ENCODE assay signal across 8 mouse cellular contexts in the genomic region with DNA sequence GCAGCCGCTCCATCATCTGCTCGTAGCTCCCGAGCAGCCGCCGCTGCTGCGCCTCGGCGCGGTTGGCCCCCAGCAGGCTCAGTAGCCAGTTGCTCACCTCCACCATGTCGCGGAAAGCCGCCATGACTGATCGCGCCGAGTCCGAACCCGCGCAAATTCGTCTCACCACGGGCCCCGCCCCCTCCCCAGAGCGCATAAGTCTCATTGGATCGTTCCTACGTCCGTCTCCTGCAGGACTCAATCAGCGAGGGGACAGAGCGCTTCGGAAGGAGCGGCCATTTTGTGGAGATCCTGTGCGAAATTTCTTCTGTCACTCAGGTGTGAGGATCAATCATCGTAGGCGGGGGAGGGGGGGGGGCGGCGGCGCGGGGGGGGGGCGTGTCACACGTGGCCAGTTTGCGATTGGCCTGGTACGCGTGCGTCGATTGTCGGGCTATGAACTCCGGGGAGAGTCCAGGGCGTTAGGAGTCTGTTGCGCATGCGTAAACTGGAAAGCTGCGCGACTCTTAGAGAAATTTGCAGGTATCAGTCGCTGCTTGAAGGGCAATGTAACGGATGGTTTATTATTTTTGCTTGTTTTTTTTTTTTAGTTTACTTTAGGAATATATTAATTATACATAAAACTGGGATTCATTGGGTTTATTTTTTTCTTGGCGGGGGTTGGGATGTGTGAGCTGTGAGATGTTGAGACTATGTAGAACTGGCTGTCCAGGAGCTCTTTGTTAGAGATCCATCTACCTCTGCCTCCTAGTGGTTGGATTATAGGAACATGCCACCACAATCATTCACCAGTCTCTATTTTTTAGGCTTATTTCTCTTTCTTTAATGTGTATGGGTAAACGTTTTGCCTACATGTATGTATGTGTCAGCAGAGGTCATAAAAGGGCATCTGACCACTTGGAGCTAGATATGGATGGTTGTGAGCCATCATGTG. TPM values are rescaled to one million over a fixed set of nuclear protein-coding genes. Genes with fewer than 3 reads are reported as not detected.
DNase-seq lines count a peak whose midpoint lies in the region; ATAC-seq and TF ChIP-seq lines count a peak whose summit lies in the region.

A gene (minus strand): TSS at position 149 of the 934 bp plus-strand sequence.

- 0 out of 2 replicates have a peak, but pooled peaks have one; percentile 0 for TF ChIP-seq CTCF in cortical plate, adult 2 months (IDR thresholded peaks at IDR 0.05; ENCODE audit: extremely low read depth, insufficient read depth, low read length)

- H3K27ac ChIP-seq in cortical plate, adult 2 months (ENCODE audit: insufficient read depth, low read length): no peak within 1 kb of the TSS

- H3K9me3 ChIP-seq in megakaryocyte, embryonic 14.5 days: no peaks in the 10 kb centered on the region

- peak within 1 kb of the TSS; percentile 37 for H3K4me3 ChIP-seq in cortical plate, adult 2 months (ENCODE audit: insufficient read depth, low read length)
- H3K4me3 ChIP-seq in megakaryocyte, embryonic 14.5 days (replicated peaks): peak within 1 kb of the TSS; percentile 95

- peaks cover 20% of the 10 kb centered on the region for H3K36me3 ChIP-seq in megakaryocyte, embryonic 14.5 days (replicated peaks; ENCODE audit: low read length)

- no peaks in the 10 kb centered on the region for H3K4me1 ChIP-seq in cortical plate, adult 2 months (ENCODE audit: control insufficient read depth, insufficient read depth, low read length)
- H3K4me1 ChIP-seq in megakaryocyte, embryonic 14.5 days: peaks cover 39% of the 10 kb centered on the region

- peak; percentile 98 for ATAC-seq in activated CD4-positive, CD25-positive, alpha-beta regulatory T cell, adult 4 months

- no peak for TF ChIP-seq POLR2A in cortical plate, adult 2 months (IDR thresholded peaks at IDR 0.05; ENCODE audit: extremely low read depth, insufficient read depth, low read length)

- H3K27me3 ChIP-seq in megakaryocyte, embryonic 14.5 days (replicated peaks): peaks cover 2% of the 10 kb centered on the region

- DNase-seq in gastrocnemius, adult 8-10 months (ENCODE audit: low spot score in 2 of 2): peak; percentile 89 to 91
- DNase-seq in hindlimb bud, embryonic 11.5 days (ENCODE audit: extremely low spot score, low read depth, low spot score): peak; percentile 94
- DNase-seq in left cerebral cortex, adult 8-10 months (ENCODE audit: low spot score in 2 of 2): peak; percentile 92
- DNase-seq in right cerebral cortex, postnatal 10 days (ENCODE audit: low spot score in 2 of 2): peak; percentile 97 to 98
- peak; percentile 94 for DNase-seq in urinary bladder, postnatal 25 days (ENCODE audit: low spot score)

RNA-seq across cellular contexts. Expression of the gene that starts here (rescaled TPM):
- 10 to 100 TPM; 18.7 to 25.8 TPM for polyA plus RNA-seq in activated CD4-positive, CD25-positive, alpha-beta regulatory T cell, adult 4 months (2017; shearing (Covaris generic))
- 2.3 and 3.3 TPM in 2 replicates for polyA plus RNA-seq in cortical plate, adult 2 months (2012; rRNA removed)
- total RNA-seq in gastrocnemius, adult 8-10 months (2022): 1 to 10 TPM; 1.5 to 3.3 (median 1.7) TPM
- total RNA-seq in left cerebral cortex, adult 8-10 months (2022): 1 to 10 TPM; 2.0 to 2.5 (median 2.2) TPM
- 19.2 and 58.4 TPM in 2 replicates for polyA plus RNA-seq in megakaryocyte, embryonic 14.5 days (2012; ENCODE audit: insufficient read depth, low replicate concordance)
